Mouse (Mus musculus) layer of hippocampus, adult 8-10 months (tissue): Measurements from ENCODE around the gene Fcamr. TPM values are rescaled to one million over a fixed set of nuclear protein-coding genes. Genes with fewer than 3 reads are reported as not detected.

Experiments used
- DNase-seq, 2 experiments: peaks; one replicate each; pipeline ENCODE4 v3.0.0; 2022; ENCODE audit warnings: low spot score in 2 of 2
- total RNA-seq, 4 experiments: library from RNA; stranded (reverse); gene quantifications; 2 replicates each; pipeline ENCODE4 v1.2.4; 2022

The Fcamr gene
- total RNA-seq, 4 experiments from 2014 or later: not detected

GRCm38 (mm10) chr1:130801511-130801910, 809 bp downstream of the Fcamr start:
- DNase-seq: no peak

- DNase-seq: no peak
Observed at GRCm38 (mm10) chr1:130802976-130803375, 2.3 kb downstream of the Fcamr start.

- DNase-seq: no peak
Observed at GRCm38 (mm10) chr1:130804279-130804678, 3.6 kb downstream of the Fcamr start.

GRCm38 (mm10) chr1:130810906-130811305, 10.2 kb downstream of the Fcamr start:
- DNase-seq: no peak

GRCm38 (mm10) chr1:130811316-130811715, 10.6 kb downstream of the Fcamr start:
- DNase-seq: no peak

GRCm38 (mm10) chr1:130819737-130820136, 19.0 kb downstream of the Fcamr start:
- no peak for DNase-seq

GRCm38 (mm10) chr1:130820316-130821148, 19.8 kb downstream of the Fcamr start:
- no peak for DNase-seq

- DNase-seq: no peak
Observed at GRCm38 (mm10) chr1:130821149-130821471, 20.4 kb downstream of the Fcamr start.

- DNase-seq: no peak
Observed at GRCm38 (mm10) chr1:130821911-130822625, 21.4 kb downstream of the Fcamr start.

GRCm38 (mm10) chr1:130826448-130826847, 25.7 kb downstream of the Fcamr start, which contains the start of gene Pigr:
TSS of gene Pigr (plus strand) at chr1:130826684.
- no peak for DNase-seq

- no peak for DNase-seq
Observed at GRCm38 (mm10) chr1:130828656-130829055, 28.0 kb downstream of the Fcamr start.

- no peak for DNase-seq
Observed at GRCm38 (mm10) chr1:130829906-130830830, 29.5 kb downstream of the Fcamr start.

- no peak for DNase-seq
Observed at GRCm38 (mm10) chr1:130832230-130833149, 31.8 kb downstream of the Fcamr start.

- DNase-seq: peak; percentile 32 to 52
Observed at GRCm38 (mm10) chr1:130835161-130835936, 34.6 kb downstream of the Fcamr start.

- no peak for DNase-seq
Observed at GRCm38 (mm10) chr1:130838288-130838687, 37.6 kb downstream of the Fcamr start.

- no peak for DNase-seq
Observed at GRCm38 (mm10) chr1:130840599-130841379, 40.1 kb downstream of the Fcamr start.

- DNase-seq: no peak
Observed at GRCm38 (mm10) chr1:130841621-130842020, 40.9 kb downstream of the Fcamr start.

GRCm38 (mm10) chr1:130844516-130844915, 43.8 kb downstream of the Fcamr start:
- no peak for DNase-seq
